Mouse (Mus musculus) adipocyte (in vitro differentiated cells): Measurements from ENCODE around the gene Oprm1.

Experiments
- DNase-seq: peaks from one replicate; pipeline ENCODE4 v3.0.0-alpha.2; 2016; ENCODE audit warnings: low spot score

Gene Oprm1

DNA sequence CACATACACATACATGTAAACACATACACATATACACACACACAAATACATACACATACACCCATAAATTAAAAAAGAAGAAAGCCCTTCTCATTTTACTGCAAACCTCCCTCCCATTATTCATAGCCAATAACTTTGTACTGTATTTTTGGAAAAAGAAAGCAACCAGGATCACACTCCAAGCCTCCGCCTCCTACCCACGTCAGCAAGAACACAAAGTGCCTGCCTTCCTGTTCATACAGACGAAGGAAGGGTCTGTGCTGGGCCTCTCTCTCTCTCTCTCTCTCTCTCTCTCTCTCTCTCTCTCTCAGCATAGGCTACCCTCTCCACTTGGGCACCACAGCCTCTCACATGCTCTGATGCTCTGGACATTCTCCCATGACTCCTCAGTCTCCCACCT, 137.5 kb downstream of the Oprm1 start:
- DNase-seq: no peak

DNA sequence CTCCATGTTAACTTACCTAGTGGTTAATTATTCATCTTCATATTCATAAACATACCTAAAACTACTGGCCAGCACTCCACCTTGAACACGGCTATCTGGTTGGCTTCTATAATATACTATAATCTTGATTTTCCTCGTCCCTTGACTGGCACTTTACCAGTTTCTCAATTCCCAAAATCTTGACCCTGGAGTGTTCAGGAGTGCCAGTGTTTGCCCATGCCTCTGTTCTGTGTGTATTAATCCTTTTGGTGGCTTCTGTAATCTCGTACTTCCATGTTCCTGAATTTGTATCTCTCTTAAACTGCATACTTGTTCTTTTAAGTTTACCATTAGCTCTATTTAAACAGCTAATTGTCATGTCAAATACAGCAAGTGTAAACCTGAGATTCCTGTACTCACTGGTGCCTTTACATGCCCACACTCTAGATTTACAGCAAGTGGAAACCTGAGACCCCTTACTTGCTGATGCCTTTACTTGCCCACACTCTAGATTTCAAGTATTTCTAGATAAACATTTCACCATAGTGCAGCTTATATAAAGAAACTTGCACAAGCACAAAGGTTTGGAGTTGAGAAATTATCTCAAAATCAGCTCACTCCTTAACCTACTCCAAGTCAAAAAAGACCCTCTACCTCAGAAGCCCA, 138.5 kb downstream of the Oprm1 start:
- DNase-seq: no peak

- DNase-seq: no peak
Observed at GRCm38 (mm10) chr10:6900126-6900525, 141.8 kb downstream of the Oprm1 start.

- DNase-seq: no peak
Observed at GRCm38 (mm10) chr10:6901819-6902393, 143.6 kb downstream of the Oprm1 start.

DNA sequence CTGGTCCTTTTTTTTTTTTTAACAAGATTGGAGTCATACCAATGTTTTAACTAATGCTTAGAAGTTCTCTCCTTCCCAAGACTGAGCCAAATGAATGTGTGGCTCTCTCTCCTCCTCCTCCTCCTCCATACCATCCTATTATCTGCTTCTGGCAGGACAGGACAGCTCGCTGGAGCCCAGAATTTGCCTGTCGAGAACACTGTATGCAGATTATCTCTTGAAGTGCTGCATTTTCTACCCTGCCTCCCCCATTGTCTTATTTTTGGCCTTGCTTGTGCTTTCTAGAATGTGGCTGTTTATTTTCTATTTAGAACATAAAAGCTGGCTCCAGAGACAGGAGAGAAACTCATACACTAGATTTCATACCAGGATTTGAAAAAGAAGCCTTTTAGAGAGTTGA, 151.5 kb downstream of the Oprm1 start:
- no peak for DNase-seq

DNA sequence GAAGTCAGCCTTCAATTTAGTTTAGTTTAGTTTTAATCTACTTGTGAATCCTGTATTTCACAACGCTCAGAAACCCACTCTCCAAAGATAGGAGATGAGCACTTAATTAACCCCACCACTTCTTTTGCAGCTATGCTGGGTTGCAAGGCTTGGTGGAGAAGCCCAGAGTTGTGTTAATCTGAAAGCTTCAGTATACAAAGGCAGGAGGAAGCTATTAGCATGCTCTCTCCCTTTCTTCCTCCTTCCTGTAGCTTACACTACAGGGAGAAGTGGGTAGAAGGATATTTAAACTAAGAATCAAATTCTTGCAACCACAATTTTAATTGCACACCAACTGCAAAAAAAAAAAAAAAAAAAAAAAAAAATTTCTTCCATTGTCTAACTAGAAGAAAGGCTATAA, 157.7 kb downstream of the Oprm1 start:
- no peak for DNase-seq

- peak; percentile 77 for DNase-seq
Observed at GRCm38 (mm10) chr10:6916545-6917257, 158.4 kb downstream of the Oprm1 start.

DNA sequence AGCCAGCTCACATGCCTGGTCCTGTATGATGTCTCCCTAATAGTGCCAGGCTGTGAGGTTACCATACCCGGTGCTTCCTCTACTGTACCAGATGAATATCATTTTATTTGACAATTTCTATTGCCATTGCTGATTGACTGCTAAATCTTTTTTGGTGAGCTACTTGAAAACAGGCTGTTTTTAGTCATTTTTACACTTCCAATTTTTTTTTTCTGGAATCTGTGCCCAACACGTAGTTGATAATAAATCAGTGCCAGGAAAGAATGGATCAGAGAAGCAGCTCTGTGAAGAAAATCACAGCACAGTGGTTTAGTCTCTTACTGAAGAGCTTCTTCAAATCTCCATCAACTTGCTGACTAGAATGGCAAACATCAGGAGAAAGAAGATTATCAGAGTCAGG, 168.4 kb downstream of the Oprm1 start:
- DNase-seq: no peak

- no peak for DNase-seq
Observed at GRCm38 (mm10) chr10:6927600-6928223, 169.4 kb downstream of the Oprm1 start.

GRCm38 (mm10) chr10:6928905-6929304, 170.6 kb downstream of the Oprm1 start:
- no peak for DNase-seq

- no peak for DNase-seq
Observed at GRCm38 (mm10) chr10:6930398-6930797, 172.1 kb downstream of the Oprm1 start.

DNA sequence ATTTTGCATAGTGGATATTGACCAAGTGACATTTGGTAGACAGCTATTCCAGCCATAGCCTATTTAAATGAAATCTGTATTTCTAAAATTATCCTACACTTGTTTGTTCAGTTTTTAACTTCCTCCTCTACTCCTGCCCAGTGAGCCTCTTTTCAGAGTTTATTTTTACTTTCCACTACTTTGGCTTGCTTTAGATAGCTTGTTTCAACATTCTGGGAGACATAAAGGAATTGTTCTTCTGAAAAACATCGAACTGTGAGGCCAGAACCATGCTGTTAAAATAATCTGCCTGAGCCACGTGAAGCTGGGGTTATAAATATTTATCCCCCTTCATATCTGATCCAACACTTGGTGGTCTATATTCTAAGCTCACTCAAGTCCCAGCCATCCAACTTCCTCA, 172.6 kb downstream of the Oprm1 start:
- no peak for DNase-seq

DNA sequence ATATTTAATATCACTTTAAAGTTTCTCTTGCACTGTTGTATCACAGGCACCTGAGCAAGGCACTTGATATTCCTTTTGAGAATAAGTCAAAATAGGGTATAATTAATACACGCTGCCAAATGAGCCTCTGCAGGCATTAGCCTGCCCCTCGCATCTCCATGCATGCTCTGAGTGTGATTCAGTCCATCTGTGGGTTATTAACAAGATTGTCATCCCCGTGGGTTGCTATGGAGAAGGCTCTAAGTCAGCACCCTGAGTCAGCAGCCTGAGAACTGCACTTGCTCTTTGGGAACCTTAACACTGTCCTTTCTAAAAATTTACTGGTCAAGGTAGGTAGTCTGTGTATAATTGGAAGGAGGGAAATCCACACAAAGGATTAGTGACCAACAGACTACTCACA, 176.5 kb downstream of the Oprm1 start:
- no peak for DNase-seq

DNA sequence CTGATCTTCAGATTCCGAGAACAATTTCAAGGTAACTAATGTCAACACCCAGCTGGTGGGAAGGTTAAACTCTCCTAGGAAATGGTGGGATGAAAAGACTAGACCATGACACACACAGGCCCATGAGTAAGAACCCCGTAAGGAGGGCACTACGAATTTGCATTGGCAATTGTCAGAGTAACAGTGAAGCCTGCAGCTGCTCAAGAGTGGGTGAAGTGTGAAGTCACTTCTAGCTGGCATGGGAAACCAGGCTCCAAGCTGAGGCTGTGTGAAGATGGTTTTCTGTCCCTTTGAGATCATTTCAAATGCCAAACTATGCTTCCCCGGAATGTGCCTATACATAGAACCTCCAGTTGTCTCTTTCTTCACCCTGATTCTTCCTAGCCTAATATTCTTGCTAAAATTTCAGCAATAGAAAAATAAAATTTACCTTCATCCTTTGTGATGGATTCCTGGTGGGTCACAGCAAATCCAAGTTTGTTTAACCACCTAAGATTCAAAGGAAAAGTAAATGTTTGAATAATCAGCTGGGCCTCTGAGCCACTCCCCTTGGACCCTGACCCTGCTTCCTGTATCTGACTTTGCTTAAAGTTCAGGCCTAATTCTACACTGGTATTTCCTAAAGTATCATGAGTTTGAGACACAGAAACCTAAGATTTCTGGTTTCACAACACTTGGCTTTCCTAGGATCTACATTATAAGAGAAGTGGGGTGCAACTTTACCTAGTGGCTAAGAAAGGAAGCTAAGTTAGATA, 178.5 kb downstream of the Oprm1 start:
- DNase-seq: no peak

GRCm38 (mm10) chr10:6953115-6953514, 194.8 kb downstream of the Oprm1 start:
- no peak for DNase-seq

DNA sequence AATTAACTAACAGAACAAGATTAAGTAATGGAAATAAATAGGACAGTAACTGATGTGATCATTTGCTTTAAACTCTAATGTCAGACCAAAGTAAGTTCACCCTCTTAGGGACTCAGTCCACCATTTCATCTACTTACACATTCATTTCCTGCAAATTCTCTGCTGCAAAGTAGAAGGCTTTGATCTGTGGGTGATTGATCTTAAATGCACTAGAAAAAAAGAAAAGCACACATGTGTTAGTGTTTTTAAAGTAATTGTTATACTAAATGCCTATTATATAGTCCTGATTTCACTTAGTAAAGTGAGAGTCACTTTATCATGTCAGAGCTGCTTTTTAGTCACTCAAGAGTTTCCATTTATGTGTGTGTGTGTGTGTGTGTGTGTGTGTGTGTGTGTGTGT, 196.2 kb downstream of the Oprm1 start:
- no peak for DNase-seq

DNA sequence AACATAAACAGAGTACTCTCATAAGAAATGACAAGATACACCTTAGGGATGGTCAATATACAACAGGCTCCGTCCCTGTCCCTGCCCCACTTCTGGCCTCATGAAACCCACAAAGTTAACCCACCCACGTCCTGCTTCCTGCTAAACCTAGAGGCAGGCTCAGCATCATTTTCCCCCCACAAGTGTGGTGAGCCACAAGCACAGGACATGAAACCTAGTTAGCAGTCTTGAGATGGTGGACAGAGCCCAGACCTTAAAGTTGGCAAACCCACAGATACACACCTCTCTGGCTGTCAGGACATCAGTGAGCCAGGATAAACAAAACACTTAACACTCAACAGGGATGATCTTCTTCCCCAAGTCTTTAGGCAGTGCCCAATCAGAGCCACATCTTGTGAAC, 198.1 kb downstream of the Oprm1 start:
- DNase-seq: no peak

DNA sequence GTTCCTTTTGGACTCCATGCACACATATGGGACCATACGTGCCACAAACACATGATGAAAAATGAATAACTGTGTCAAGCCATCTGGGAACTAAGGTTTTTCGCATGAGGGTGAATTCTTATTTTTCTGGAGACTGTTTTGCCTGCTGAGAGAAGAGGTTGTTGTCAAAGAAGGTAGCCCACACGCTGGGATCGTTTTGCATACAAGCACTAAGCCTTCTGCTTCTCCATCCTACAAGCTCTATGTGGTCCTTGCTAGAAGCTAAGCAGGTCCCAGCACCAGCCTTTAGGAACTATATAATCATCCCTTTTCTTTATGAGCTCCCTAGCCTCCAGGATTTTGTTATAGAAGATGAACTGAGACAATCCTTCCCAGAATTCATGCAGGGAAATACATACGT, 200.5 kb downstream of the Oprm1 start:
- no peak for DNase-seq

- DNase-seq: no peak
Observed at GRCm38 (mm10) chr10:6967588-6968242, 209.4 kb downstream of the Oprm1 start.

GRCm38 (mm10) chr10:6968334-6968733, 210.0 kb downstream of the Oprm1 start:
- DNase-seq: no peak

DNA sequence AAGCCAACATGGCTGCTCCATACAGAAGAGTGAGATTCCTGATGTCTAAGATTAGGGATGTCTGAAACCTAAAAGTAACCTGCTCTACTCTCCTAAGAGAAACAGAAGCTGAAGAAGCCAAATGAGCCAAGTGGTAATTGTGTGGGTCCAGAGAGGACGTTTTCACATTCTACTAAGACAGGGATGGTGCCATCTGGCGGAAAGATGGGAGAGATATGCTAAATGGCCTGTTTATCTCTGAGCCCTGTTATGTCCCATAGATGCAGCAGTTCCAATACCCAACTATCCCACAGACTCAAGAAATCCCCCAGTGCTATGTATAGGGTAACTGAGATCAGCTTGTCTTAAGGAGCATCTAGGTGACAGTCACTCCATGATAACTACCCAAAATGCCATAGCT, 219.5 kb downstream of the Oprm1 start:
- peak; percentile 10 for DNase-seq

- no peak for DNase-seq
Observed at GRCm38 (mm10) chr10:6978733-6979132, 220.4 kb downstream of the Oprm1 start.
